Mouse (Mus musculus): ENCODE measurements at regions not wholly inside any gene's neighbourhood (a gene's known extent, or its start where the extent isn't known, plus 50 kb on each side); places are given as distances from the start of the nearest gene placed in this dataset.

DNA sequence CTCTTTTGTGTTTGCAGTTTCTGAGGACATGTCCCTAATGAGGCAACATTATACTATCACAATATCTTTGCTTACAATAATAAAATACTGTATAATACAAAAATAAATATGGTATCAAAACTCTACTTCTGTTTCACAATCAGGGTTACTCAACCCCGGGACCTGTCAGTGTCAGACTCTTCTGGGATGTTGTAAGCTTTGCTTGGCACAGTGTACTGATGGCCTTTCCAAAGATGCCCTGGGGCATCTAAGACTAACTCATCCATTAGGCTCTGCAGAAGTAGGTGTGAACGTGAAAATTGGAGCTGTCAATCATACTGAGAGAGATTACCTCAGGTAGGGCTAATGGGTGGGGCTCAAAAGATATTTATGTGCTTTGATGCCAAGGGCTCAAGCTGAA lies 249.0 kb downstream of the Gm5447 start:
- DNase-seq (ENCODE audit: low read depth, low spot score), result no peak

GRCm38 (mm10) chr13:31240546-31240945 lies 266.5 kb downstream of the Gm5447 start:
- DNase-seq (ENCODE audit: low read depth, low spot score), result no peak

GRCm38 (mm10) chr13:31248996-31249395 lies 275.0 kb downstream of the Gm5447 start:
- no peak for DNase-seq (ENCODE audit: low read depth, low spot score)

- no peak for DNase-seq (ENCODE audit: low read depth, low spot score)
These were observed 275.5 kb downstream of the Gm5447 start for GRCm38 (mm10) chr13:31249525-31249924.

GRCm38 (mm10) chr13:31254016-31254415 lies 280.0 kb downstream of the Gm5447 start:
- no peak for DNase-seq (ENCODE audit: low read depth, low spot score)

DNA sequence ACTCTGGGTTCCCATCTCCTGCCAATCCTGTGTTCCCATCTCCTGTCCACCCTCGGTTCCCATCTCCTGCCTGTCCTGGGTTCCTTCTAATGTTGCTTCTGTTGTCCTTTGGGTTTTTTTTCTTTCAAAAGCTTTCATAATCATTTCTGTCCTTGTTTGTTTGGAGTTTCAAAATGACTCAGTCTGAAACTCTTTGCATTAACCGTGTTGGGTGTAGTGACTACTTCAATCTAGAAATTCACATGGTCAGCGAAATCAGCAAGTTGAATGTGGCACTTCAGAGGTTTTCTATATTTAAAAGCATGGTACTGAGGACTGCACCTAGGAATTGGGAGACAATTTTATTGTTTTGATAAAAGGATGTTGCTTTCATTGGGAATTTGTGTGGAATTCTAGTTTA lies 280.7 kb downstream of the Gm5447 start:
- no peak for DNase-seq (ENCODE audit: low read depth, low spot score)

DNA sequence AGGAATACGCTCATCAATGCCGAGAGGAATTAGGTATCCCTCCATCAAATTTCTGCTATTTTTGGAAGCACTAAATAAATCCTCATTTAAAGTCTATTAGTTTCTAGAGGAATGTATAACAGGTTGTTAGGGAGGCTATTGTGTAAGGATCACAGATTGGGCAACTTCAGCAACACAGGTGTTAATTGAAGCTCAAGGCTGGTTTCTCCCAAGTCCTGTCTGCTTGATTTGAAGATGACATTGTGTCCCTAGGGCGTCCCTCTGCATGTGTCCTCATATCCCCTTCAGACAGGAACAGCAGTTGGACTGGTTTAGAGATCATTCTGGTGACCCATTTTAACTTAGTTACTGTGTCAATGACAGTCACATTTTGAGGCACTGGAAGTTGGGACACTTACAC lies 281.5 kb downstream of the Gm5447 start:
- no peak for DNase-seq (ENCODE audit: low read depth, low spot score)

GRCm38 (mm10) chr13:31267865-31268264 lies 288.1 kb upstream of the Foxq1 start:
- DNase-seq (ENCODE audit: low read depth, low spot score), result no peak

DNA sequence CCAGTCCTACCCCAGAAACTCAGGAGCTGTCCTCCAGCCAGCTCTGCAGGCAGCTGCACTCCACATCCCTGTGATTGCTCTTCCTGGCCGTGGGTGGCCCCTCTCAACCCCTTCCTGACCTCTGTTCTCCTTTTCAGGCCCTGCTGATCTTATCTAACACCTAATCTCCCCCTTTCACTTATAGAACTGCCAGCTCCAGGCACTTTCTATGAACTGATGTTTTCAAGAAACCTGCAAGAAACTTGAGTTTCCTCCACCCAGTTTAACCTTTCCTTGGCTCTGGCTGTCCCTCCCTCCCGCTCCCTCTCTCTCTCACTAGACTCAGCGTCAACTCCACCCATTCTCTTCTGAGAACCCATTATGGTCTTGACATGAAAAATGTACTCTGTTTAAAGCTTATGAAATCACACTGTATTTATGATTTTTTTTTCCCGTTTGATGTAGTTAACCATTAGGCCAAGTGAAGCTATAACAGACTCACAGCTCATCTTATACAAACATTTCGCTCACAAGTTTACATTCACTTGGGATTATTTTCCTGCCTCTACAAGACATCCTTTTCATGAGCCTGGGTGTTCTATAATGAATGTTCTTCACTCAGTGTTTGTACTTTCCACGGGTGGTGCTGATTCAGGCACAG lies 279.8 kb upstream of the Foxq1 start:
- DNase-seq (ENCODE audit: low read depth, low spot score), result no peak

DNA sequence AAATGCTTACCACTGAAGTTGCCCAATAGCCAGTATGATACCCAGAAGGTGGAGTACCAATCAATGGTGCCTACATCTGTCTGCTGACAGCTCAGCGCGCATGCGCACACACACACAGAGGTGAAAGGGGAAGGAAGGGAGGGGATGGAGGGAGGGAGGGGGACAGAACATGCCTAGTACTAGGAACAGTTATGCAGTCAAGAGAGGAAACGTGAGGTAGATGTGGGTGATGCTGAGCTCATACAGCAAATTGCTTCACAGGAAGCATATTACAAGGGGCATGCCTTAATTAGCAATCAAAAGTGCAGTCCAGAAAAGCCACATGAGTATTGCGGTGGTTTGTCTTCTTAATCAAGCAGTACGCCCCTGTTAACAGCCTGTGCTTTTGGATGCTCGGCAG lies 265.3 kb upstream of the Foxq1 start:
- DNase-seq (ENCODE audit: low read depth, low spot score), result no peak

- peak; percentile 31 for DNase-seq (ENCODE audit: low read depth, low spot score)
These were observed 263.1 kb upstream of the Foxq1 start for GRCm38 (mm10) chr13:31292584-31293387.

GRCm38 (mm10) chr13:31294011-31294410 lies 261.9 kb upstream of the Foxq1 start:
- no peak for DNase-seq (ENCODE audit: low read depth, low spot score)

- DNase-seq (ENCODE audit: low read depth, low spot score), result no peak
These were observed 252.7 kb upstream of the Foxq1 start for GRCm38 (mm10) chr13:31303194-31303593.

GRCm38 (mm10) chr13:31304286-31304865 lies 251.6 kb upstream of the Foxq1 start:
- DNase-seq (ENCODE audit: low read depth, low spot score), result no peak

DNA sequence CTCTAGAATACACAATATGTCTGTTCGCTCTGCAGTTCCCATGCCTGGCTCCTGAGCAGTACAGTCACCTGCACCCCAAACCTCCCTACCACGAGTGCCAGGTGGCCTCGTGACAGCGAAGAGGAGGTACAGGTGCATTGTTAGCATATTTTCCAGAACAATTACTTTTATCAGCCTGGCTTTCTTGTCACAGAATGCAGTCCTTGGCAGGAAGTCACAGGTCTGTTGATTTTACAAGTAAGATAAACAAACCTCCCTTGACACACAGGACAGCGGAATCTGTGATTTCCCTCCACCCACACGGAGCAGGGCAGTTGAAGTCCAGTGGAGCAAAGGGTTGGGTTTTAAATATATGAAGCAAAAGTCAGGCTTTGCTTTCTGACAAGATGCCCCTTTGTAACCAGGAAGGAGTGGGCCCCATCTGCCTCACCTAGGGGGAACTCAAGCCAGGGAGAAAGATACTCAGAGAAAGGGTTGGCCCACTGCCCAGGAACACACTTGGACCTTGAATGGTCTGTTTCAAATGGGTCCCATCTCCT lies 246.8 kb upstream of the Foxq1 start:
- DNase-seq (ENCODE audit: low read depth, low spot score), result no peak

GRCm38 (mm10) chr13:31312772-31313171 lies 243.2 kb upstream of the Foxq1 start:
- no peak for DNase-seq (ENCODE audit: low read depth, low spot score)

- DNase-seq (ENCODE audit: low read depth, low spot score), result no peak
These were observed 242.1 kb upstream of the Foxq1 start for GRCm38 (mm10) chr13:31313821-31314220.

GRCm38 (mm10) chr13:31317066-31317465 lies 238.9 kb upstream of the Foxq1 start:
- DNase-seq (ENCODE audit: low read depth, low spot score), result no peak

GRCm38 (mm10) chr13:31318008-31318407 lies 237.9 kb upstream of the Foxq1 start:
- no peak for DNase-seq (ENCODE audit: low read depth, low spot score)

GRCm38 (mm10) chr13:31321411-31321810 lies 234.5 kb upstream of the Foxq1 start:
- DNase-seq (ENCODE audit: low read depth, low spot score), result peak; percentile 7

GRCm38 (mm10) chr13:31326269-31326851 lies 229.6 kb upstream of the Foxq1 start:
- no peak for DNase-seq (ENCODE audit: low read depth, low spot score)

- peak; percentile 33 for DNase-seq (ENCODE audit: low read depth, low spot score)
These were observed 228.4 kb upstream of the Foxq1 start for GRCm38 (mm10) chr13:31327511-31327951.

All from R1 (cell line).